Mouse (Mus musculus) midbrain, postnatal 0 days (tissue): ENCODE results near the gene Zswim8. TPM values are rescaled to one million over a fixed set of nuclear protein-coding genes. Genes with fewer than 3 reads are reported as not detected.
"Not testable (repeated sequence)": the region's sequence is repeated elsewhere in the genome, so short reads cannot be mapped to it uniquely, and the experiment has no call there.

Experiments used
- ATAC-seq: fragments of 200-750 bp; cut with Nextera tagmentation; 2 replicates; pipeline ENCODE4 v1.8.0; 2017; ENCODE audit warnings: moderate number of reproducible peaks, mild to moderate bottlenecking, moderate TSS enrichment, moderate library complexity; ENCODE audit not compliant: low FRiP score
- DNase-seq: peaks from one replicate; pipeline ENCODE4 v3.0.0-alpha.2; 2015; ENCODE audit warnings: low spot score
- H3K27ac ChIP-seq: fragments of 300-500 bp; sonication (generic); 2 replicates; pipeline ENCODE4 v1.5.1; 2014; ENCODE audit warnings: low read depth, mild to moderate bottlenecking, low read length, mixed read lengths
- H3K27me3 ChIP-seq: fragments of 300-500 bp; sonication (generic); 2 replicates; pipeline ENCODE4 v1.6.1; 2014; ENCODE audit warnings: low read length, control low read depth, mixed read lengths; ENCODE audit not compliant: insufficient read depth
- H3K36me3 ChIP-seq: fragments of 300-500 bp; sonication (generic); 2 replicates; pipeline ENCODE4 v1.6.1; 2014; ENCODE audit warnings: low read length, control low read depth, mixed read lengths; ENCODE audit not compliant: insufficient read depth
- H3K4me1 ChIP-seq: fragments of 300-500 bp; sonication (generic); 2 replicates; pipeline ENCODE4 v1.6.1; 2014; ENCODE audit warnings: mild to moderate bottlenecking, control low read depth, antibody characterized with exemption, low read length, mixed read lengths; ENCODE audit not compliant: insufficient read depth
- H3K4me2 ChIP-seq: fragments of 300-500 bp; sonication (generic); 2 replicates; pipeline ENCODE4 v1.6.1; 2014; ENCODE audit warnings: low read depth, mild to moderate bottlenecking, low read length, mixed read lengths; ENCODE audit not compliant: poor library complexity, severe bottlenecking
- H3K4me3 ChIP-seq: fragments of 300-500 bp; sonication (generic); 2 replicates; pipeline ENCODE4 v1.5.1; 2014; ENCODE audit warnings: low read depth, mild to moderate bottlenecking, low read length, moderate library complexity
- H3K9ac ChIP-seq: fragments of 300-500 bp; sonication (generic); replicated peaks from 2 replicates; pipeline ENCODE4 v1.6.1; 2014; ENCODE audit warnings: mild to moderate bottlenecking, low read length, moderate library complexity, mixed read lengths; ENCODE audit not compliant: poor library complexity, severe bottlenecking
- H3K9me3 ChIP-seq: fragments of 300-500 bp; sonication (generic); 2 replicates; pipeline ENCODE4 v1.6.1; 2016; ENCODE audit warnings: low read length, control low read depth
- CTCF ChIP-seq: IDR thresholded peaks from 2 replicates; pipeline ENCODE4 v1.5.1; 2016; ENCODE audit warnings: antibody characterized with exemption, mild to moderate bottlenecking
- WGBS: fragments of 180-500 bp; shearing (Covaris S2); extraction: QIAGEN DNeasy Blood & Tissue Kit; methylation state at CpG from one replicate; pipeline ENCODE4 v1.1.7; 2014; 5-methylcytosine and 5-hydroxymethylcytosine counted together
- polyA plus RNA-seq: library from polyadenylated mRNA; unstranded; fragments of >200 nt; fragmentation: Nextera tagmentation; extraction: Ambion mirVana; gene quantifications from 2 replicates; pipeline ENCODE4 v1.2.1, GENCODE M21; 2015
- total RNA-seq: library from RNA; depleted of rRNA; stranded (reverse); fragments of >200 nt; gene quantifications from 2 replicates; pipeline ENCODE4 v1.2.3, GENCODE M21; 2014

Gene Zswim8
- total and polyA plus RNA-seq, 2 experiments from 2014 or later: 37.8 to 183 TPM

GRCm38 (mm10) chr14:20701554-20701953 is 5.8 kb upstream of the Zswim8 start:
- 83% methylated on average over 8 of the region's 8 CpGs for WGBS
- peak overlapping the region; percentile 66; the same call in 1 of the 2 replicates for H3K4me3 ChIP-seq

DNA sequence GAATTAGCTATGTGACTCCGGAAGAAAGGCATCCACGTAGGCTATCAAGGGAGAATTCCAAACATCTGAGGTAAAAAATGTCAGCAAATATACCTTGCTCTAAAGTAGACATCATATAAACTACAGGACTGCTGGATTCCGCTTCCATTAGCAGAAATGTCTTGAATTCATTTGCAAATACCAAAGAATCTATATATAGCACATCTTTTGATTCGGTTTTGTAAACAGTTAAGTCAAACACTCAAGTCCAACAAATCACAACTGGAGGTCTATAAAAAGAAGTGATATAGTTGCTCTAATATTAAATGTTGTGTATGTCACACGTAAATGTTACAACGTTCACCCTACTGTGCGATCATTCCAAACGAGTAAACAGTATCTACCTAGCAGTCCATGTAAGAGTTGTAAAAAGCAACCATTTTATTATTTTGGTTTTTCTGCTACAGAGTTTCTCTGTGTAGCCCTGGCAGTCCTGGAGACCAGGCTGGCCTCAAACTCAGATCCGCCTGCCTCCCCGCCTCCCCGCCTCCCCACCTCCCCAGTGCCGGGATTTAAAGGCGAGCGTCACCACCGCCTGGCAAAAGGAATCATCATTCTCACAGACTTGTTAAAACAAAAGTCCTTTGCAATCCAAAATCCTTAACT is 5.1 kb upstream of the Zswim8 start:
- DNase-seq: no peak
- peak overlapping the region; percentile 66 for H3K4me3 ChIP-seq
- H3K9ac ChIP-seq: peak overlapping the region; percentile 82
- peak overlapping the region; percentile 88 for H3K27ac ChIP-seq
- H3K36me3 ChIP-seq: no peaks in the 10 kb centered on the region; the same call in 1 of the 2 replicates
- H3K4me1 ChIP-seq: peaks cover 8% of the 10 kb centered on the region; the same call in 1 of the 2 replicates
- H3K27me3 ChIP-seq: no peaks in the 10 kb centered on the region
- no peak for TF ChIP-seq CTCF
- H3K4me2 ChIP-seq: peak overlapping the region; percentile 64
- no peaks in the 10 kb centered on the region for H3K9me3 ChIP-seq
- ATAC-seq: peak; percentile 15; the same call in 1 of the 2 replicates
- 17% methylated on average over 13 of the region's 15 CpGs for WGBS

More at GRCm38 (mm10) chr14:20701554-20701953, 5.8 kb upstream of the Zswim8 start:
- Histone ChIP-seq H3K4me1 (peaks cover 10% of the 10 kb centered on the region; the same call in 1 of the 2 replicates), H3K4me2 (peak overlapping the region; percentile 64), H3K27me3 (no peaks in the 10 kb centered on the region), H3K9me3 (no peaks in the 10 kb centered on the region), H3K9ac (no peak overlapping the region), H3K27ac (no peak overlapping the region), H3K36me3 (no peaks in the 10 kb centered on the region; the same call in 1 of the 2 replicates)
- ATAC-seq (no peak), DNase-seq (no peak)
- TF ChIP-seq CTCF: no peak

GRCm38 (mm10) chr14:20702741-20703381 is 4.5 kb upstream of the Zswim8 start, which contains the start of gene Chchd1:
Gene Chchd1, plus strand, starts transcription at chr14:20703006.
- WGBS: under 1% methylated on average over 61 of the region's 61 CpGs
- Histone ChIP-seq H3K4me3 (peak within 1 kb of the TSS; percentile 66), H3K9me3 (no peaks in the 10 kb centered on the region), H3K9ac (peak within 1 kb of the TSS; percentile 82), H3K4me2 (peak within 1 kb of the TSS; percentile 64), H3K36me3 (no peaks in the 10 kb centered on the region; the same call in 1 of the 2 replicates), H3K27me3 (no peaks in the 10 kb centered on the region), H3K27ac (peak within 1 kb of the TSS; percentile 88), H3K4me1 (peaks cover 8% of the 10 kb centered on the region; the same call in 1 of the 2 replicates)
- TF ChIP-seq CTCF: no peak
- peak; percentile 76 for ATAC-seq
- peak; percentile 84 for DNase-seq

GRCm38 (mm10) chr14:20703461-20703860 is 3.9 kb upstream of the Zswim8 start:
- Histone ChIP-seq H3K4me2 (peak overlapping the region; percentile 64), H3K27ac (peak overlapping the region; percentile 88), H3K4me3 (peak overlapping the region; percentile 66), H3K9ac (peak overlapping the region; percentile 82)
- H3K4me1 ChIP-seq, H3K36me3 ChIP-seq, DNase-seq, H3K9me3 ChIP-seq, H3K27me3 ChIP-seq, ATAC-seq: not testable (repeated sequence)
- WGBS: 14% methylated on average over 8 of the region's 8 CpGs

- peak overlapping the region; percentile 73 for H3K4me2 ChIP-seq
- peak overlapping the region; percentile 100 for H3K4me3 ChIP-seq
- DNase-seq (no peak), ATAC-seq (no peak)
- peaks cover 22% of the 10 kb centered on the region for H3K36me3 ChIP-seq
- no peak for TF ChIP-seq CTCF
- H3K9ac ChIP-seq: peak overlapping the region; percentile 99
- H3K27ac ChIP-seq: peak overlapping the region; percentile 93
- H3K27me3 ChIP-seq: no peaks in the 10 kb centered on the region
- WGBS: 5% methylated on average over 10 of the region's 10 CpGs
- H3K4me1 ChIP-seq: peaks cover 8% of the 10 kb centered on the region
- no peaks in the 10 kb centered on the region for H3K9me3 ChIP-seq
Measured at GRCm38 (mm10) chr14:20708239-20708638, 887 bp downstream of the Zswim8 start.

GRCm38 (mm10) chr14:20713832-20714231 is 6.5 kb downstream of the Zswim8 start:
- DNase-seq (no peak), ATAC-seq (no peak)
- Histone ChIP-seq H3K4me2 (no peak overlapping the region), H3K36me3 (peaks cover 77% of the 10 kb centered on the region), H3K4me1 (peaks cover 5% of the 10 kb centered on the region), H3K27ac (no peak overlapping the region), H3K9me3 (no peaks in the 10 kb centered on the region), H3K27me3 (no peaks in the 10 kb centered on the region), H3K4me3 (no peak overlapping the region), H3K9ac (no peak overlapping the region)
- 76% methylated on average over 11 of the region's 11 CpGs for WGBS
- no peak for TF ChIP-seq CTCF
